Mouse (Mus musculus) liver, postnatal 0 days (tissue): ENCODE measurements around the gene Tgm2.

Source experiments
- CTCF ChIP-seq: sonication (generic); IDR thresholded peaks from 2 replicates; pipeline ENCODE4 v1.5.1; 2016; ENCODE audit warnings: antibody characterized with exemption, low read depth
- EP300 ChIP-seq: IDR thresholded peaks from 2 replicates; pipeline ENCODE4 v1.6.1; 2016; ENCODE audit warnings: antibody characterized with exemption, low read depth, mild to moderate bottlenecking

GRCm38 (mm10) chr2:158071633-158071995 lies 74.6 kb downstream of the Tgm2 start:
- TF ChIP-seq CTCF = no peak
- no peak for TF ChIP-seq EP300
